Mouse (Mus musculus): ENCODE results near the gene Plekhm2.

DNA sequence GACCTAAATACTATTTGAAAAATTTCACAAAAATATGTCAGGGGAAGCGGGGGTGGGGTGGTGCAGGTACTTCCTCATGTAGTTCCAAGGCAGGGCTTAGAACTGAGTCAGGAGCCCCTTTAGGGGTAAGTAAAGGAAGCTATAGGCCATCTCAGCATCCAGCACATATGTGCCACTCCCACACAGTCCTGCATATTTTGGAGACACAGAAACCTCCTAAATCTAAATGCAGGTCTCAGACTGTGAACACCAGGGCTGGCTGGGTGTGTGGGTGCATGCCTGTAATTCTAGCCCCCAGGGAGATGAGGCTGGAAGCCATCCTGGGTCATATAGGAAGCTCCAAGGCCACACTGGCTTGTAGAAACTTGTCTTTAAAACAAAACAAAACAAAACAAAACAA, 46.6 kb upstream of the Plekhm2 start:
- no peak for TF ChIP-seq CTCF (IDR thresholded peaks at IDR 0.05; ENCODE audit: low read depth)
- no peak for TF ChIP-seq EP300 (optimal IDR thresholded peaks at IDR 0.05)

Data from stomach, postnatal 0 days (tissue).